In genomic region chr9:46925641-46926040, GRCm38 (mm10) we compare ENCODE assay signal across 21 mouse cellular contexts.
DNase-seq lines count a peak whose midpoint lies in the region; TF ChIP-seq lines count a peak whose summit lies in the region.
"Had no signal": no experiment of that assay in that cellular context is flagged by ENCODE, and none has a peak within 500 bp of the region (broad histone marks: within the 10 kb centered on the region; RNA-seq: fewer than 3 reads in every experiment).

No protein-coding gene starts in this region.

- intact Hi-C loops in left cerebral cortex, postnatal 14 days (cut with DNase I): no loop called here
- intact Hi-C loops in left cerebral cortex, postnatal 4 days (cut with DNase I): no loop called here

- no peak for TF ChIP-seq POLR2A in MEL (IDR thresholded peaks at IDR 0.05; ENCODE audit: control insufficient read depth in 1 of 2, insufficient read depth in 1 of 2, low read depth in 1 of 2, low read length in 2 of 2, poor library complexity in 1 of 2)

- DNase-seq in heart, adult 11 months: peak; percentile 63
- no peak for DNase-seq in heart, postnatal 4 days
- DNase-seq in left cerebral cortex, postnatal 14 days (ENCODE audit: low spot score in 2 of 2): peak; percentile 15 to 51
- DNase-seq in left cerebral cortex, postnatal 4 days: no peak
- peak; percentile 9 for DNase-seq in MEL (ENCODE audit: low read depth, low spot score)
- peak; percentile 46 to 51 for DNase-seq in right cerebral cortex, postnatal 10 days (ENCODE audit: low spot score in 2 of 2)
- DNase-seq in gastrocnemius, adult 18-20 months (ENCODE audit: low spot score): no peak
- no peak for DNase-seq in neural tube, embryonic 10.5 days (ENCODE audit: extremely low spot score, low spot score)
- DNase-seq: adrenal gland, postnatal 14 days; B cell, adult 2 months; cerebellum, adult 18-20 months; cerebellum, adult 9-11 months; cerebellum, postnatal 36 days; forebrain, postnatal 0 days; gastrocnemius, postnatal 36 days; heart, postnatal 10 days had no signal

- H3K27me3 ChIP-seq in MEL (ENCODE audit: control insufficient read depth in 1 of 2, insufficient read depth in 2 of 2, low read length in 2 of 2): no peaks in the 10 kb centered on the region
- H3K27me3 ChIP-seq: embryonic facial prominence, embryonic 13.5 days; forebrain, embryonic 12.5 days had no signal

- no peak overlapping the region for H3K27ac ChIP-seq in MEL (ENCODE audit: control insufficient read depth, low read depth, low read length)
- H3K27ac ChIP-seq: embryonic facial prominence, embryonic 13.5 days; forebrain, embryonic 12.5 days; heart, embryonic 10.5 days; hindbrain, embryonic 13.5 days had no signal

- H3K9ac ChIP-seq in MEL (ENCODE audit: control insufficient read depth, low read depth, low read length, poor library complexity, severe bottlenecking): no peak overlapping the region
- H3K9ac ChIP-seq: embryonic facial prominence, embryonic 13.5 days; forebrain, embryonic 12.5 days; forebrain, postnatal 0 days; hindbrain, embryonic 13.5 days had no signal

- TF ChIP-seq CTCF in MEL (IDR thresholded peaks at IDR 0.05 in 2 of 3, conservative IDR thresholded peaks at IDR 0.05 in 1 of 3; ENCODE audit: control insufficient read depth in 1 of 3, insufficient read depth in 1 of 3, low read depth in 2 of 3, low read length in 3 of 3, poor library complexity in 1 of 3, severe bottlenecking in 1 of 3): no peak

- H3K79me2 ChIP-seq in MEL (ENCODE audit: control insufficient read depth, insufficient read depth, low read length, poor library complexity): no peaks in the 10 kb centered on the region

- no peaks in the 10 kb centered on the region for H3K4me1 ChIP-seq in MEL (ENCODE audit: control insufficient read depth in 1 of 2, insufficient read depth in 2 of 2, low read length in 2 of 2)
- H3K4me1 ChIP-seq: forebrain, embryonic 12.5 days; heart, embryonic 10.5 days; hindbrain, embryonic 13.5 days had no signal

- no peaks in the 10 kb centered on the region for H3K36me3 ChIP-seq in MEL (ENCODE audit: control insufficient read depth in 1 of 2, insufficient read depth in 2 of 2, low read length in 2 of 2)
- H3K36me3 ChIP-seq: embryonic facial prominence, embryonic 13.5 days; forebrain, embryonic 12.5 days; G1E; heart, embryonic 10.5 days; hindbrain, embryonic 13.5 days had no signal

- no peak for TF ChIP-seq EP300 in MEL (IDR thresholded peaks at IDR 0.05; ENCODE audit: low read depth in 1 of 2, low read length in 2 of 2)

- TF ChIP-seq RAD21 in MEL (IDR thresholded peaks at IDR 0.05; ENCODE audit: low read depth, low read length): no peak

- no peaks in the 10 kb centered on the region for H3K9me3 ChIP-seq in MEL (replicated peaks; ENCODE audit: insufficient read depth, low read length)
- H3K9me3 ChIP-seq: embryonic facial prominence, embryonic 13.5 days; heart, embryonic 10.5 days; hindbrain, embryonic 13.5 days had no signal

- no peak overlapping the region for H3K4me3 ChIP-seq in MEL (ENCODE audit: control insufficient read depth in 1 of 2, insufficient read depth in 1 of 2, low read depth in 2 of 2, low read length in 2 of 2)
- H3K4me3 ChIP-seq: embryonic facial prominence, embryonic 13.5 days; forebrain, embryonic 12.5 days; heart, embryonic 10.5 days; hindbrain, embryonic 13.5 days had no signal

TF ChIP-seq in MEL, 35 proteins besides CTCF, POLR2A, EP300 and RAD21:
- TF ChIP-seq MYB (IDR thresholded peaks at IDR 0.05; ENCODE audit: low read depth, low read length) (no peak), NRF1 (IDR thresholded peaks at IDR 0.05; ENCODE audit: insufficient read depth, low read depth, low read length, poor library complexity, severe bottlenecking) (no peak), BHLHE40 (IDR thresholded peaks at IDR 0.05; ENCODE audit: borderline replicate concordance, low read depth, low read length) (no peak), POLR2AphosphoS2 (IDR thresholded peaks at IDR 0.05; ENCODE audit: low read length) (no peak), MAX (IDR thresholded peaks at IDR 0.05; ENCODE audit: low read length) (no peak), TBP (IDR thresholded peaks at IDR 0.05; ENCODE audit: low read depth, low read length) (no peak), ZMIZ1 (IDR thresholded peaks at IDR 0.05; ENCODE audit: low read depth, low read length) (no peak), GABPA (IDR thresholded peaks at IDR 0.05; ENCODE audit: low read depth, low read length) (no peak), SMC3 (IDR thresholded peaks at IDR 0.05; ENCODE audit: low read depth, low read length) (no peak), USF1 (IDR thresholded peaks at IDR 0.05; ENCODE audit: low read depth, low read length) (no peak), MEF2A (IDR thresholded peaks at IDR 0.05; ENCODE audit: extremely low read depth, insufficient replicate concordance, low read depth, low read length, poor library complexity, severe bottlenecking) (no peak), ZKSCAN1 (IDR thresholded peaks at IDR 0.05; ENCODE audit: low read depth, low read length) (no peak), MAZ (IDR thresholded peaks at IDR 0.05; ENCODE audit: low read depth, low read length) (no peak), HCFC1 (IDR thresholded peaks at IDR 0.05; ENCODE audit: low read depth, low read length) (no peak), ZC3H11A (IDR thresholded peaks at IDR 0.05; ENCODE audit: low read depth, low read length) (no peak), TAL1 (IDR thresholded peaks at IDR 0.05; ENCODE audit: low read length) (no peak), JUND (IDR thresholded peaks at IDR 0.05; ENCODE audit: low read depth, low read length) (no peak), ZNF384 (IDR thresholded peaks at IDR 0.05; ENCODE audit: low read depth, low read length) (no peak), TCF12 (IDR thresholded peaks at IDR 0.05; ENCODE audit: low read depth, low read length) (no peak)
TF ChIP-seq in MEL: peak in this region for 0.

Comparison
In these comparisons a context has a peak if more than half of its experiments do, and no peak if none do; other contexts are left out.
1. DNase-seq: peak in heart, adult 11 months (single experiment), left cerebral cortex, postnatal 14 days (2 of 2), MEL (single experiment) and right cerebral cortex, postnatal 10 days (2 of 2); none in heart, postnatal 4 days (single experiment), left cerebral cortex, postnatal 4 days (single experiment), gastrocnemius, adult 18-20 months (single experiment) and neural tube, embryonic 10.5 days (single experiment).